Mouse (Mus musculus): Measurements from ENCODE around the gene Irf8. TPM values are rescaled to one million over a fixed set of nuclear protein-coding genes. Genes with fewer than 3 reads are reported as not detected.
"Not testable (repeated sequence)": the region's sequence is repeated elsewhere in the genome, so short reads cannot be mapped to it uniquely, and the experiment has no call there.

The Irf8 gene
- total and polyA plus RNA-seq, 3 experiments = 0.05 to 0.07 TPM; not detected in 1

- ATAC-seq (ENCODE audit: extremely low read depth, insufficient number of reproducible peaks, low FRiP score, poor library complexity, severe bottlenecking) (no peak), DNase-seq (ENCODE audit: low spot score) (no peak)
- Histone ChIP-seq H3K27me3 (ENCODE audit: insufficient read depth, low read length) (no peaks in the 10 kb centered on the region), H3K9me3 (replicated peaks) (peaks cover 90% of the 10 kb centered on the region), H3K36me3 (replicated peaks) (no peaks in the 10 kb centered on the region), H3K4me3 (ENCODE audit: low read depth, low read length) (no peak overlapping the region), H3K4me1 (ENCODE audit: insufficient read depth, low read depth, low read length) (no peaks in the 10 kb centered on the region)
- TF ChIP-seq GATA2 (IDR thresholded peaks at IDR 0.05; ENCODE audit: borderline replicate concordance, low read depth, low read length) = no peak
- no peak for TF ChIP-seq POLR2AphosphoS5 (IDR thresholded peaks at IDR 0.05; ENCODE audit: insufficient replicate concordance, low read depth, low read length)
- no peak for TF ChIP-seq TAL1 (conservative IDR thresholded peaks at IDR 0.05; ENCODE audit: low read depth, low read length)
- TF ChIP-seq CTCF (IDR thresholded peaks at IDR 0.05; ENCODE audit: low read depth, low read length) = no peak
- TF ChIP-seq GATA1 (IDR thresholded peaks at IDR 0.05; ENCODE audit: borderline replicate concordance, low read length) = no peak
Observed at GRCm38 (mm10) chr8:120787631-120788030, 51.5 kb downstream of the Irf8 start.

DNA sequence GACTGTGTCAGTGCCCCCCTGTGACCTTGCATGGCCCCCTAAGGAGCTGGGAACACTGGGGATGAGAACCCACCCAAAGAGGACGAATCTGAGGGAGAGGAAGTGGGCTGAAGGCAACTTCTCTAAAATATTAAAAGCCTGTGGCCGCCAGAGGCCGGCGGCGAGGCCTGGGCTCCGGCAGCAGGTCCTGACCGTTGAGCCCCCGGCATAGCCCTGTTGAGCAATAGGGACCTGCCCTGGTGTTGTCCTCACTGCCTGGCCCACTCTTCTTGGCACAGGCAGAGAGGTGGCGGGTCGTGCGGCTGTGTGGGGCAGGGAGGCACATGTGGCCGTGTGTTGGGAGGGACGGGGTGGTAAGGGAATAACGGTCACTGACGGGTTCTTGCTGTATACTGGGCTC, 56.6 kb downstream of the Irf8 start:
- Histone ChIP-seq H3K4me1 (ENCODE audit: insufficient read depth, low read depth, low read length) (no peaks in the 10 kb centered on the region), H3K27me3 (ENCODE audit: insufficient read depth, low read length) (no peaks in the 10 kb centered on the region), H3K36me3 (replicated peaks) (no peaks in the 10 kb centered on the region), H3K9me3 (replicated peaks) (peaks cover 94% of the 10 kb centered on the region), H3K4me3 (ENCODE audit: low read depth, low read length) (no peak overlapping the region)
- ATAC-seq (ENCODE audit: extremely low read depth, insufficient number of reproducible peaks, low FRiP score, poor library complexity, severe bottlenecking) = no peak
- DNase-seq (ENCODE audit: low spot score) = no peak
- no peak for TF ChIP-seq POLR2AphosphoS5 (IDR thresholded peaks at IDR 0.05; ENCODE audit: insufficient replicate concordance, low read depth, low read length)
- TF ChIP-seq GATA2 (IDR thresholded peaks at IDR 0.05; ENCODE audit: borderline replicate concordance, low read depth, low read length) = no peak
- no peak for TF ChIP-seq CTCF (IDR thresholded peaks at IDR 0.05; ENCODE audit: low read depth, low read length)
- TF ChIP-seq TAL1 (conservative IDR thresholded peaks at IDR 0.05; ENCODE audit: low read depth, low read length) = no peak
- TF ChIP-seq GATA1 (IDR thresholded peaks at IDR 0.05; ENCODE audit: borderline replicate concordance, low read length) = no peak

GRCm38 (mm10) chr8:120795944-120796635, 59.9 kb downstream of the Irf8 start:
- no peak for ATAC-seq (ENCODE audit: extremely low read depth, insufficient number of reproducible peaks, low FRiP score, poor library complexity, severe bottlenecking)
- TF ChIP-seq CTCF (IDR thresholded peaks at IDR 0.05; ENCODE audit: low read depth, low read length) = no peak
- no peak for TF ChIP-seq GATA2 (IDR thresholded peaks at IDR 0.05; ENCODE audit: borderline replicate concordance, low read depth, low read length)
- TF ChIP-seq GATA1 (IDR thresholded peaks at IDR 0.05; ENCODE audit: borderline replicate concordance, low read length) = no peak
- no peak for TF ChIP-seq TAL1 (conservative IDR thresholded peaks at IDR 0.05; ENCODE audit: low read depth, low read length)
- no peak for TF ChIP-seq POLR2AphosphoS5 (IDR thresholded peaks at IDR 0.05; ENCODE audit: insufficient replicate concordance, low read depth, low read length)

DNA sequence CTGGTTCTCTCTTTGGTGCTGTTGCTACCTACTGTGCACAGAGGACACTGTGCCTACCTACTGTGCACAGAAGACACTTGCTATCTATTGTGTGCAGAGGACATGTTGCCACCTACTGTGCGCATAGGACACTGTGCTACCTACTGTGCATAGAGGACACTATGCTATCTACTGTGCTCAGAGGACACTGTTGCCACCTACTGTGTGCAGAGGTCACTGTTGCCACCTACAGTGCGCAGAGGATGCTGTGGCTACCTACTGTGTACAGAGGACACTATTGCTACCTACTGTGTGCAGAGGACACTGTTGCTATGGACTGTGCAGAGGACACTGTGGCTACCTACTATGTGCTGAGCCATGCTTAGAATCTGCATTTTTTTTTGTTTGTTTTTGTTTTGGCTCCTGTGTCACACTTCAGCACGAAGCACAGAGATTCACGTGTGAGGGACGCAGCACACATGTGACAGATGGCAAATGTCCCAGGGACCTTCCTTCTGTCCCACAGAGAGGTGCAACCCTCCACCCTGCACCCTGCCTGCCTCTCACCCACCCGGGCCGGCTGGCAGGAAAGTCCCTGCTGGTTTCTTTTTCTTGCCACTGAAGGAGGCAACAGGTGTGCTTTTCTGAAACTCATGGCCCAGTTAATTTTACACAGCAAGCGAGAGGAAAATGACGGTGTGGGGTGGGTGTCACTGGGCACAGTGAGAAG, 61.0 kb downstream of the Irf8 start:
- ATAC-seq (ENCODE audit: extremely low read depth, insufficient number of reproducible peaks, low FRiP score, poor library complexity, severe bottlenecking) (no peak), DNase-seq (ENCODE audit: low spot score) (no peak)
- Histone ChIP-seq H3K27me3 (ENCODE audit: insufficient read depth, low read length) (no peaks in the 10 kb centered on the region; the same call in 1 of the 2 replicates), H3K4me1 (ENCODE audit: insufficient read depth, low read depth, low read length) (no peaks in the 10 kb centered on the region), H3K9me3 (replicated peaks) (peaks cover 97% of the 10 kb centered on the region), H3K36me3 (replicated peaks) (no peaks in the 10 kb centered on the region), H3K4me3 (ENCODE audit: low read depth, low read length) (no peak overlapping the region)
- TF ChIP-seq POLR2AphosphoS5 (IDR thresholded peaks at IDR 0.05; ENCODE audit: insufficient replicate concordance, low read depth, low read length) = no peak

More at GRCm38 (mm10) chr8:120795944-120796635, 59.9 kb downstream of the Irf8 start:
- Histone ChIP-seq H3K9me3 (replicated peaks) (peaks cover 97% of the 10 kb centered on the region), H3K27me3 (ENCODE audit: insufficient read depth, low read length) (no peaks in the 10 kb centered on the region; the same call in 1 of the 2 replicates), H3K4me3 (ENCODE audit: low read depth, low read length) (no peak overlapping the region), H3K4me1 (ENCODE audit: insufficient read depth, low read depth, low read length) (no peaks in the 10 kb centered on the region), H3K36me3 (replicated peaks) (no peaks in the 10 kb centered on the region)
- DNase-seq (ENCODE audit: low spot score) = peak; percentile 15

- Histone ChIP-seq H3K27me3 (ENCODE audit: insufficient read depth, low read length) (no peaks in the 10 kb centered on the region; the same call in 1 of the 2 replicates), H3K4me1 (ENCODE audit: insufficient read depth, low read depth, low read length) (no peaks in the 10 kb centered on the region), H3K9me3 (replicated peaks) (peaks cover 91% of the 10 kb centered on the region), H3K36me3 (replicated peaks) (no peaks in the 10 kb centered on the region), H3K4me3 (ENCODE audit: low read depth, low read length) (no peak overlapping the region)
- no peak for DNase-seq (ENCODE audit: low spot score)
- TF ChIP-seq TAL1 (conservative IDR thresholded peaks at IDR 0.05; ENCODE audit: low read depth, low read length) (no peak), GATA1 (IDR thresholded peaks at IDR 0.05; ENCODE audit: borderline replicate concordance, low read length) (no peak), POLR2AphosphoS5 (IDR thresholded peaks at IDR 0.05; ENCODE audit: insufficient replicate concordance, low read depth, low read length) (no peak)
- no peak for ATAC-seq (ENCODE audit: extremely low read depth, insufficient number of reproducible peaks, low FRiP score, poor library complexity, severe bottlenecking)
Observed at GRCm38 (mm10) chr8:120800308-120800865, 64.2 kb downstream of the Irf8 start.

DNA sequence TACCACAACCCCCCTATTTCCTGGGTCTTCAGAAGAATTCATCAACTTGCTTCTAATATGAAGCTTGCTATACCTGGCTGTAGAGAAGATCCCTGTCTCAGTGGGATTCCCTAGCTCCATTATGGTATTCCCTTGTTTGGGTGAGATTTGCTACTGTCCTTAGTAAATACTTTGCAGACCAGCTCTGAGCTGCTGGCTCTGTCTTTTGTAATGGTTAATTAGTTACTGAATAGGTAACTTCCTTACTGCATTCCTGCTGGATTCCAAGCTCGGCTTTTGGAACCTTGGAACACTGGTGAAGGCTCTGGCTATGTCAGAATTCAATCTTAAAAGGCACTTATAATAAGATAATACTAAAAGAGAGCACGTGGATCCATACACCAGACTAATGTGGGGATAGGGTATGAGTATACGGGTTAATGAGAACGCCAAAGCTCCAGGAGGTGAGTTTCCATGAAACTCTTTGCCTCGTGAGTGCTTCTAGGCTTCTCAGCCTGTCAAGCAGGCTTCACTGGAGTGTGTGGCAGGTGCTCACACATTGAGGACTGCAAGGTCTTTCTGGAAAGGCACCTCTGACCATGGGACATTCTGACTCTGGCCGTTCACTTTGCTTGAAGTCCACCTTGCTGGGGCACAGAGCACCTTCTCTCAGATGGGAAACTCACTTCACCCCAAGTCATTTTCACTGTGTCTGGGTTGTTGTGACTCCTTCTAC, 67.7 kb downstream of the Irf8 start:
- DNase-seq (ENCODE audit: low spot score); H3K27me3 ChIP-seq (ENCODE audit: insufficient read depth, low read length); ATAC-seq (ENCODE audit: extremely low read depth, insufficient number of reproducible peaks, low FRiP score, poor library complexity, severe bottlenecking): not testable (repeated sequence)

More for the DNA sequence above, 67.7 kb downstream of the Irf8 start:
- peaks cover 90% of the 10 kb centered on the region for H3K9me3 ChIP-seq (replicated peaks)
- H3K4me3 ChIP-seq (ENCODE audit: low read depth, low read length); H3K4me1 ChIP-seq (ENCODE audit: insufficient read depth, low read depth, low read length); H3K36me3 ChIP-seq (replicated peaks): not testable (repeated sequence)
